Mouse (Mus musculus) layer of hippocampus, adult 6 months (tissue): Measurements from ENCODE around the gene Eps8l1. TPM values are rescaled to one million over a fixed set of nuclear protein-coding genes. Genes with fewer than 3 reads are reported as not detected.

Source experiments
- long read RNA-seq, 2 experiments: library from polyadenylated mRNA; unstranded; transcript quantifications; one replicate each; pipeline ENCODE4 v2.0.0; 2019 to 2020
- microRNA-seq: library from miRNA; unstranded; fragments of <30 nt; microRNA quantifications from one replicate; pipeline ENCODE4 v1.2.0, GENCODE M21; 2020
- polyA plus RNA-seq: library from polyadenylated mRNA; unstranded; fragments of <200 nt; fragmentation: Nextera tagmentation; gene quantifications from 2 replicates; pipeline ENCODE4 v1.2.3, GENCODE M21; 2021

The Eps8l1 gene
- polyA plus RNA-seq = 3.0 and 3.6 TPM in 2 replicates
- long read RNA-seq, experiment 1, partial matches to known transcripts = 1 of 6 reads
- long read RNA-seq, experiment 1, other reads (novel, unspliced or antisense) = 5 of 6 reads
- long read RNA-seq, experiment 2, transcript Eps8l1-214 (20 exons, 2,975 nt) = major isoform, 13 of 23 reads
- long read RNA-seq, experiment 2, partial matches to known transcripts = 4 of 23 reads
- long read RNA-seq, experiment 2, other reads (novel, unspliced or antisense) = 6 of 23 reads

DNA sequence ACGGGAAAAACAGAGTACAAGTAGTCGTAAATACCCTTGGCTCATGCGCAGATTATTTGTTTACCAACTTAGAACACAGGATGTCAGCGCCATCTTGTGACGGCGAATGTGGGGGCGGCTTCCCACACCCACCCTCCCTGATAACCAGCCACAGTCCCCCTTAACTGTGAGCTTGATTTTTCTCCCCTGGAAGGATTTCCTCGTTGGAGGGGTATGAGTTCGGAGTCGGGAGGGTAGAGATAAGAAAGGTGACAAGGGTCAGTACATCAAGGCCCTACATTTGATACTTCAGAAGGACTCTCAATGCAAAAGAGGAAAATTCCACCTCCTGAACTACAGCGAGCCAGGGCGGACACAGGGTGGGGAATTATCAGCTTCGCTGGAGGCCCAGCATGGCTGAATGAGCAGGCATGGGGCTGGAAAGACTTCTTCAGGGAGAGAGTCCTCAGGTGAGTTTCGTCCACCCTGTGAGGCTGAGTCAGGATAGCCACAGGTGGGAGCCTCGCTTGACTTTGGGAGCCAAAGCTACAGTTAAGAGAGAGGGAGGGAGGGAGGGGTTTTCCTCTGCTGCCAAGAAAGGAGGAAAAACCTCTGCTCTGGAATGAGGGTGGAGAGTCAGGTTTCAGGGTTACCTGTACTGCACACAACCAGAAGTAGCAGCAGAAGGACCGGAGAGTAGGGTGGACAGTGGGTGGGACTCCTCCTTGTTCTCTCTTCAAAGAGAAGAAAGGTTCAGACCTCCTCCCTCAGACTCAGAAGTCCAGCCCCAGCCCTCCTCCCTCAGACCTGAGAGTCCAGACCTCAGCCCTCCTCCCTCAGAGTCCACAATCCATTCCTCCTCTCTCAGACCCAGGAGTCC lies at the start of gene Eps8l1:
Eps8l1 (plus strand) TSS at position 99 of the 859 bp plus-strand sequence.

GRCm38 (mm10) chr7:4445216-4445791 lies 15.2 kb upstream of the Eps8l1 start, which contains the start of gene Rdh13:
TSS of gene Rdh13 (minus strand) at chr7:4445649.

GRCm38 (mm10) chr7:4501558-4502397 lies 41.3 kb downstream of the Eps8l1 start, which contains the start of gene Ppp1r12c:
TSS of gene Ppp1r12c (minus strand) at chr7:4501680.

DNA sequence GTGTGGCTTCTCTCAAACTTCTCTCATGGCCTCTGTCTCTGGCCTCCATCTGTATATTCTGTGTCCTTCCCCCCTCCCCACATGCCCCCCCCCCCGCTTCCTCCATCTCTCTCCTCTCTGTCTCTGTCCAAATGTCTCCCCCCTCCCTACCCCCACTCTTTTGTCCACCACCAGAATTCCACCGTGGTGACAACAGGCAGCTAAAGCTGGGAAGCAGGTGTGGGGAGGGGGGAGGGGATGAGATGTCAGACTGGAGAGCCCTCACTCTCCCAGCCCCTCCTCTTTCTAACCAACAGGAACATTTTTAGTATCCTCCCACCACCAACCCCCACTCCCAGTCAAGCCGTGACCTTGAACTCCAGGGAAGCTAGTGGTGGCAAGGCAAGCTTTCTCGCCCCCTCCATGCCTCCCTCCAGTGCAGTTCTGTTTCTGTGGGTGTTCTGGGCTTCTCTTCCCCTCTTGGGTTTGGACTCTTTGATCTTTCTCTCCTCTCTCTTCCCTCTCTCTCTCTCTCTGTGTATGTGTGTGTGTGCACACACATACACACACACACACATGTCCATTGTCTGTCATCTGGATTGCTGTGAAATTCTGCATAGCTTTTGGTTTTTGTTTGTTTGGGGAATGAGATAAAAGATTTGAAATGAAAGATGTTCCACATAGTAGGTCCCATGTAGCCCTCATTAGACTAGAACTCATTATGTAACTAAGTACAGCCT lies 56.0 kb downstream of the Eps8l1 start, which contains the start of gene Tnnt1:
Tnnt1 (minus strand) TSS at position 51 of the 719 bp plus-strand sequence.

GRCm38 (mm10) chr7:4524212-4524922 lies 63.9 kb downstream of the Eps8l1 start, which contains the start of gene Tnni3:
TSS of gene Tnni3 (minus strand) at chr7:4524229.

Small RNAs within 50 kb of the gene (microRNA-seq; reads per million reads assigned to microRNA genes)
- not detected for gene Gm24605

Other genes with a start within 250 kb of the Eps8l1 start
- gene Lilra5, start 222.9 kb upstream of the Eps8l1 start, polyA plus RNA-seq = 0.29 and 0.35 TPM in 2 replicates
- not detected in 2 replicates for gene Ncr1, start 123.0 kb upstream of the Eps8l1 start, polyA plus RNA-seq
- not detected in 2 replicates for gene Gp6, start 62.9 kb upstream of the Eps8l1 start, polyA plus RNA-seq
- gene Rdh13, start 15.0 kb upstream of the Eps8l1 start, polyA plus RNA-seq = 24.6 and 35.6 TPM in 2 replicates
- 18.6 and 18.7 TPM in 2 replicates for gene Ppp1r12c, start 41.0 kb downstream of the Eps8l1 start, polyA plus RNA-seq
- 3.2 and 3.3 TPM in 2 replicates for gene Tnnt1, start 55.7 kb downstream of the Eps8l1 start, polyA plus RNA-seq
- 0.31 TPM in 1 of 2 replicates, not detected in the other for gene Tnni3, start 63.6 kb downstream of the Eps8l1 start, polyA plus RNA-seq
- 0.36 and 0.69 TPM in 2 replicates for gene Dnaaf3, start 71.8 kb downstream of the Eps8l1 start, polyA plus RNA-seq
- gene Syt5, start 86.9 kb downstream of the Eps8l1 start, polyA plus RNA-seq = 292 and 326 TPM in 2 replicates
- 0.05 and 0.08 TPM in 2 replicates for gene Ptprh, start 143.4 kb downstream of the Eps8l1 start, polyA plus RNA-seq
- gene Tmem86b, start 170.7 kb downstream of the Eps8l1 start, polyA plus RNA-seq = 0.38 TPM in 1 of 2 replicates, not detected in the other
- 3.4 and 5.9 TPM in 2 replicates for gene Ppp6r1, start 198.3 kb downstream of the Eps8l1 start, polyA plus RNA-seq
- gene Hspbp1, start 224.4 kb downstream of the Eps8l1 start, polyA plus RNA-seq = 137 and 145 TPM in 2 replicates
- 3.8 and 6.0 TPM in 2 replicates for gene Brsk1, start 229.9 kb downstream of the Eps8l1 start, polyA plus RNA-seq